In genomic region chr13:60226251-60226836, GRCm38 (mm10) we compare ENCODE assay signal across 8 mouse cellular contexts. TPM values are rescaled to one million over a fixed set of nuclear protein-coding genes. Genes with fewer than 3 reads are reported as not detected.
DNase-seq lines count a peak whose midpoint lies in the region; ATAC-seq and TF ChIP-seq lines count a peak whose summit lies in the region.

No protein-coding gene starts in this region.

- peak; percentile 76 for ATAC-seq in lung, embryonic 14.5 days (ENCODE audit: insufficient read depth)
- ATAC-seq in embryonic facial prominence, embryonic 15.5 days (ENCODE audit: insufficient number of reproducible peaks, low FRiP score, low TSS enrichment, low read depth), result peak; percentile 82
- peak; percentile 83 for ATAC-seq in intestine, embryonic 15.5 days
- ATAC-seq in monocyte, adult 5-6 weeks (replicated peaks; ENCODE audit: insufficient number of reproducible peaks, low FRiP score, low TSS enrichment, poor library complexity, severe bottlenecking), result no peak

- TF ChIP-seq CTCF in lung, embryonic 14.5 days (IDR thresholded peaks at IDR 0.05; ENCODE audit: low read depth), result no peak

- 3% methylated on average over 9 of the region's 9 CpGs for WGBS in lung, embryonic 14.5 days
- 4% methylated on average over 9 of the region's 9 CpGs for WGBS in embryonic facial prominence, embryonic 15.5 days
- WGBS in intestine, embryonic 15.5 days, result 11% methylated on average over 9 of the region's 9 CpGs

- H3K4me1 ChIP-seq in lung, embryonic 14.5 days (ENCODE audit: insufficient read depth), result peaks cover 10% of the 10 kb centered on the region
- H3K4me1 ChIP-seq in embryonic facial prominence, embryonic 15.5 days, result peaks cover 45% of the 10 kb centered on the region
- H3K4me1 ChIP-seq in intestine, embryonic 15.5 days (replicated peaks), result peaks cover 19% of the 10 kb centered on the region

- H3K9me3 ChIP-seq in lung, embryonic 14.5 days (ENCODE audit: low read depth, low read length), result no peaks in the 10 kb centered on the region
- no peaks in the 10 kb centered on the region for H3K9me3 ChIP-seq in embryonic facial prominence, embryonic 15.5 days (replicated peaks)
- no peaks in the 10 kb centered on the region for H3K9me3 ChIP-seq in intestine, embryonic 15.5 days

- peak; percentile 82 for DNase-seq in lung, embryonic 14.5 days
- no peak for DNase-seq in lung, postnatal 14 days
- peak; percentile 51 for DNase-seq in skeletal muscle tissue, adult 2 months (ENCODE audit: low read depth, low spot score)
- DNase-seq in thymus, postnatal 10 days (ENCODE audit: low spot score in 2 of 2), result no peak
- no peak for DNase-seq in left cerebral cortex, adult 18-20 months (ENCODE audit: low spot score in 2 of 2)

- peak overlapping the region; percentile 36; the same call in 1 of the 2 replicates for H3K4me2 ChIP-seq in lung, embryonic 14.5 days
- H3K4me2 ChIP-seq in embryonic facial prominence, embryonic 15.5 days (replicated peaks), result peak overlapping the region; percentile 24; the same call in 1 of the 2 replicates
- peak overlapping the region; percentile 35 for H3K4me2 ChIP-seq in intestine, embryonic 15.5 days (replicated peaks)

- H3K4me3 ChIP-seq in lung, embryonic 14.5 days (ENCODE audit: low read depth, low read length), result no peak overlapping the region
- H3K4me3 ChIP-seq in embryonic facial prominence, embryonic 15.5 days (replicated peaks), result no peak overlapping the region
- H3K4me3 ChIP-seq in intestine, embryonic 15.5 days (replicated peaks), result no peak overlapping the region

- H3K27me3 ChIP-seq in lung, embryonic 14.5 days (ENCODE audit: insufficient read depth, low read length), result no peaks in the 10 kb centered on the region
- no peaks in the 10 kb centered on the region for H3K27me3 ChIP-seq in embryonic facial prominence, embryonic 15.5 days
- H3K27me3 ChIP-seq in intestine, embryonic 15.5 days (replicated peaks), result no peaks in the 10 kb centered on the region

- no peak overlapping the region for H3K9ac ChIP-seq in lung, embryonic 14.5 days
- H3K9ac ChIP-seq in embryonic facial prominence, embryonic 15.5 days, result no peak overlapping the region
- H3K9ac ChIP-seq in intestine, embryonic 15.5 days, result no peak overlapping the region

- H3K27ac ChIP-seq in lung, embryonic 14.5 days (ENCODE audit: low read depth), result peak overlapping the region; percentile 87
- H3K27ac ChIP-seq in embryonic facial prominence, embryonic 15.5 days (replicated peaks), result peak overlapping the region; percentile 94
- H3K27ac ChIP-seq in intestine, embryonic 15.5 days, result peak overlapping the region; percentile 83

- H3K36me3 ChIP-seq in lung, embryonic 14.5 days (ENCODE audit: insufficient read depth), result no peaks in the 10 kb centered on the region
- no peaks in the 10 kb centered on the region for H3K36me3 ChIP-seq in embryonic facial prominence, embryonic 15.5 days
- H3K36me3 ChIP-seq in intestine, embryonic 15.5 days, result no peaks in the 10 kb centered on the region

RNA-seq across cellular contexts. Expression of gene Gas1, which starts 49.2 kb away (rescaled TPM):
- polyA plus RNA-seq in lung, embryonic 14.5 days (2014; fragmentation: Nextera tagmentation; extraction: Ambion mirVana), result 31.0 and 32.1 TPM in 2 replicates
- polyA plus RNA-seq in embryonic facial prominence, embryonic 15.5 days (2015; fragmentation: Nextera tagmentation; extraction: Ambion mirVana), result 236 and 242 TPM in 2 replicates
- polyA plus RNA-seq in intestine, embryonic 15.5 days (2015; fragmentation: Nextera tagmentation; extraction: Ambion mirVana), result 78.0 and 93.4 TPM in 2 replicates
- total RNA-seq in monocyte, adult 5-6 weeks (2017), result not detected in 3 replicates
- 1 to 10 TPM; 7.2 to 9.5 TPM for total RNA-seq in left cerebral cortex, adult 18-20 months (2021)

Comparison
In these comparisons a context has a peak if more than half of its experiments do, and no peak if none do; other contexts are left out.
1. DNase-seq: peak in lung, embryonic 14.5 days (single experiment) and skeletal muscle tissue, adult 2 months (single experiment); none in lung, postnatal 14 days (single experiment), thymus, postnatal 10 days (0 of 2) and left cerebral cortex, adult 18-20 months (0 of 2).
2. Peak in every context shown above with its lines, with median percentiles within 50 percentile points of each other: H3K27ac ChIP-seq and H3K4me2 ChIP-seq.